Mouse (Mus musculus): ENCODE results near the gene Wbp4.
"Not testable (repeated sequence)": the region's sequence is repeated elsewhere in the genome, so short reads cannot be mapped to it uniquely, and the experiment has no call there.

The Wbp4 gene

GRCm38 (mm10) chr14:79506207-79506606 lies 24.9 kb upstream of the Wbp4 start:
- no peak for DNase-seq

DNA sequence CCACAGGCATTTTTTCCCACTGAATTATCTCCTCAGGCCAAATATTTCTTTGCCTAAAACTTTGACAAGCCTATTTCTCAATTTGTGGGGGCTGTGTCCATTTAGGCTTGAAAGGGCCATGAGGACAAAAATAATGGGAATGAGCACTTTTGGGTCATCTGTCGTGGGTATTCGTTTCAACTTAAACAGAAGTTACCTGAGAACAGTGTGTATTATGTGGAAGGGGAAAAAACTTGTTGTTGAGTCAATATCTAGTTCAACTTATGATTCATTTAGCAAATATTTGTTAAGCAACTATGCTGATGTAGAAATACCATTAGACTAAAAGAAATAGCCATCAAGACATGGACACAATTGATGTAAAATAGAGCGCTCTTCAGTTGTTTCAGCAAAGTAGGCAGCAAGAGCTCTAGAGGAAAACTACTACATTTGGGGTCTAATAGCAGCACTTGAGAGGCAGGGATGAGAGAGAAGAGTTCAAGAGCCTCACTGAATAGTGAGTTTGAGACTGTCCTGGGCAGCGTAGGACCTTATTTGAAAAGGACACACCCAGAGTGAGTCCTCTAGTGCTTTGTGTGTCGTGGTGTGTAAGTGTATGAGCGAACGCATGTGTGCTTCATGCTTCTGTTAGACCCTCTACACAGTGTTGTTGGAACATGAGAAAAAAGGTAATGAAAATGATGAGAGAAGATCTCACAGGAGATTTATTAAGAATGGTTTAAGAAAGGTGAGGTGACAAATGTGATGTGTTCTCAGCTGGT lies 23.1 kb upstream of the Wbp4 start:
- no peak for DNase-seq

GRCm38 (mm10) chr14:79503371-79504075 lies 22.2 kb upstream of the Wbp4 start:
- DNase-seq = peak in 1 of 2 experiments; percentile 28

DNA sequence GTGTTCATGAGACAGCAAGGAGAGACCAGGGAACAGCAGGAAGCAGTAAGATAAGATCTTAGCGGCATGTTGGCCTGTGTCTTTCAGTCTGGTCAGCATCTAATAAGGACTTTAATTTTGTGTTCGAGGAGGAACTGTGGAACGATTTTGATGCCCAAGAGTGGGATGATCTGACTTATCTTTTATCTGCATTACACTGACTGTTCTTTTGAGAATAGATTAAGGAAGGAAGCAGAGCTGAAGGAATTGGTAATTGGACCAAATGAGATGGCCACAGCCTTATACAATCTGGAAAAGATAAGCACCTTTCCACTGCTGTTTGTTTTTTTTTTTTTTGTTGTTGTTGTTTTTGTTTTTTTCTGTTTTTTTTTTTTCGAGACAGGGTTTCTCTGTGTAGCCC lies 19.4 kb upstream of the Wbp4 start:
- no peak for DNase-seq

DNA sequence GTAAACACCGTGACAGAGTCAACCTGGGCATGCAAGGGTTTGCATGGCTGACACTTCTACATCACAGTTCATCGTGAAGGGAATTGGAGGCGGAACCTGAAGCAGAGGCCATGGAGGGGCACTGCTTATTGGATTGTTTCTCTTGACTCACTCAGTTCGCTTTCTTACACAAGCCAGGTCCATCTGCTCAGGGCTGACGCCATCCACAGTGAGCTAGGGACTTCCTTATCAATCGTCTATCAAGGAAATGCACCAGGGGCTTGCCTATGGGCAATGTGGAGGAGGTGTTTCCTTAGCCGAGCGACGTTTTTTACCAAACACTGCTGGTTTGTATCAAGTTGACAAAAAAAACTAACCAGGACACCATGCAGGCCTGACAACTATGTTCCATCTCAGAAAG lies 18.0 kb upstream of the Wbp4 start:
- no peak for DNase-seq

DNA sequence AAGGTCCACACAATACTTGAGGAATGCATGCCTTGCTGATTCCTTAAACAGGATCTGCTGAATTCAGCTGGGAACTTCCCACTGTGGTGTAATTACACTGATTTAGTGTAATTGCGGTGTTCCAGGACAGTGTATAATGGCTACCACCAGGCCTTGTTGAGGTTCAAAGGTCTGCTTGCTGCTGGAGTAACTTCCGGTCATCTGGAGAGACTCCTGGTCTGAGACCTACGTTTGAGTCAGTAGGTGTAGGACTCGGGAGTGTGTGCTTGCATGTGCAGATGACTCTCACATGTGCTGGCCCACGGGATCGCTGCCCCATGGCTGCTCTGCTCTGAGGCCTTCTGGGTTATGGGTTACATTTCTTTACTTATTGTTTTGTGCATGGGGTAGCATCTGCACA lies 13.0 kb upstream of the Wbp4 start:
- no peak for DNase-seq

DNA sequence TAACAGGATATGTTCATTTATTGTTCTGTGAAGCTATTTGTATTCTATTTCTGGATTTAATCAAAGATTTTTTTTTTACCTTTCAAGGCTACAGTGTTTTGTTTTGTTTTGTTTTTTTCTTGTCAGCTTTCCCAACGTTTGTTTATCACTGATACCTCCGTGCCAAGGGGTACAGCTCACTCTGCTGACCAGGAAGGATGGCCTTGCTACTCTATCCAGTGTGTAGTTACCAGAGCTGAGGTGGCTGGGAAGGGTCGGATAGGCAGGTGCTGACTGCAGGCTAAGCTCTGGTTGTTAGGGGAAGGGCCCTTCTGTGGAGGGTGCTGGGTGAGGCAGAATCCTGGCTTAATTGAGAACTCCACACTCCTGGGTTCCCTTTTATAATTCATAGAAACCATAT lies 8.9 kb upstream of the Wbp4 start:
- DNase-seq = no peak

DNA sequence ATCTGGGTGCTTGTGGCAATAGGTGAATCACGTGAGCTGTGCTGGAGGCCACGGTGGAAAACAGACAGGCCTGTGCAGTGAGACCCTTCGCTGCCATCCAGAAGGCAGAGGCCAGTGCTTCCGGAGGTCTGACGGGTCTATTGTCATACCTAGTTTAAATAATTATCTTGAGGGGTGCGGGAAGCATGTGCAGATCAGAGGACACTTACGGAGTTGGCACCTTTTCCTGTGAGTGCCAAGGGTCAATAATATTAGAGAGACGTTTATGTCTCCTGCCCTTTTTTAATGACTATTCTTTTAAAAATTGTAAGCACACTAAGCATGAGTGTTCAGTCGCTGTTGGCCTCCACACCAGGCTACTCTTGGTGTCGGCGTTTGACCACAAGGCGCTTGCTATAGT lies 7.8 kb upstream of the Wbp4 start:
- no peak for DNase-seq

- peak in 1 of 2 experiments; percentile 13 for DNase-seq
Observed at GRCm38 (mm10) chr14:79488531-79488930, 7.2 kb upstream of the Wbp4 start.

DNA sequence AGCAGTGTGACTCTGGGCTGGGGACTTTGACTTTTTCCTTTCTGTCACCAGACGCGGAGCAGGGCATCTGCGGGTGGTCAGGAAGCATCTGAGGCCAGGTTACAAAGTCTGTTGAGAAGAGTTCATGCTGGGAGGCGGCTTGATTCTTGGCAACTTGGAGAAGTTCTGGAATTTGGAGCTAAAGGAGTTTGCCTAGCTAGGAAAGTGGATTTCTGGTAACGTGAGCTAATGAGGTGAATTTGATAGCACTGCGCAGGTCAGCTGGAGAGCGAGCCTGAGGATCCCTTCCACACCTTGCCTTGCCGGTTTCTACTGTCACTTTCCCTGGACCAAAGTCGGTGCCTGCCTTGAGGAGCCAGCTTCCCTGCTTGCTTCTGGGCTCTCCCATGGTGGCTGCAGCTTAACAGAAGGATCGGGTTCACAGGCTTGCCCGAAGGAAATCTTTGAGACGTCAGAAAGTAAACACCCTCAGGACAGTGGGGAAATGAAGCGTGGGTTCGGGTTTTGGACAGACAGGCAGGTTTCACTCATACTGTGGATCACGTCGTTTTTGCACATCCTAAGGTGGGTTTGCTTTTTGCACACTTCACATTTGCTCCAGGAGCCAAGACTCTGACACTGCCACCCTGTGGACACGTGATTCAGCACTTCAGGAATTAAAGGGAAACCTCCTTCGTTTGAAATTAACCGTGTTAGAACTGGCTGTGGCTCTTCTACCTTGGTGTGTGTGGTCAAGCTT lies 5.8 kb upstream of the Wbp4 start:
- DNase-seq = peak; percentile 78 to 79

DNA sequence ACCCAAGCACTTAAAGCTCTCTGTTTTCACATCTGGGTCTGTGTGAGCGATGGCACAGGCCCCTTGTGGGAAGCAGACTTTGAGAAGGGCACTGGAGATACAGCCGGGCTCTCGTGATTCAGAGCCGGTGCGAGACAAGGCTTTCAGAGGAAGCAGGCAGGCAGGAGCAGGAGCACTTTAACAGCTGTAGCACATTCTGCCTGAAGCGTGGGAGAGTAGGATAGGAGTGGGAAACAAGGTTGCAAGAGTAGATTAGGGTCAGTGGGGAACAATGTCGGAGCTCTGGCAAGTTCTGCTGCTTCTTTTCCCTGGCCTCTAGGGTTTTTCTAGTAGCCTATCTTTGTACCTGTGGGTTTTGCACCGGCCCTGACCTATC lies 5.3 kb upstream of the Wbp4 start:
- DNase-seq = peak in 1 of 2 experiments; percentile 11

DNA sequence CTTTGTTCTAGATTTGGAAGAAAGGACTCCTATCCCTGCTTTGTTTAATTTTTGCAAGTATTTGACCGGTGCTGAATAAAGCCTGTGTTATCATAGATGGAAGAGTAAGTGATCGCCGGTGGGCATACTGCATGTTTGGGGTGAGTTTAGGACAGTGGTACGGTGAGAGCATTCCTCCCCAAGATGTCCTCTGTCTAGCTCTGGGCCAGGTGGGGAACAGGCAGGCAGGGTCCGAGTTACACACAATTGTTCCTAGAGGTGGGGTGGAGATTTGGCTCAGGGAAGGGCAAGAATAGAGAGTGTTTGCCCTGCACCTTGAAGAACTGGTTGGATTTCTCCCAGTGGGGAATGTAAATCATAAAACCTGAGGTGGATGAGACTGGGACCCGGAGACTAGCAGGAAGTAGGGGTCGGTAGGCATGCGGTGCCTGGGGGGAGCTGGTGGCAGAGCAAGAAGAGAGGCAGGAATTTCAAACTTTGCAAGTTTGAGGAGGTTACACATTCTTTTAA lies 2.3 kb upstream of the Wbp4 start:
- DNase-seq = no peak

GRCm38 (mm10) chr14:79482747-79483355 lies 1.5 kb upstream of the Wbp4 start:
- peak; percentile 22 to 38 for DNase-seq

DNA sequence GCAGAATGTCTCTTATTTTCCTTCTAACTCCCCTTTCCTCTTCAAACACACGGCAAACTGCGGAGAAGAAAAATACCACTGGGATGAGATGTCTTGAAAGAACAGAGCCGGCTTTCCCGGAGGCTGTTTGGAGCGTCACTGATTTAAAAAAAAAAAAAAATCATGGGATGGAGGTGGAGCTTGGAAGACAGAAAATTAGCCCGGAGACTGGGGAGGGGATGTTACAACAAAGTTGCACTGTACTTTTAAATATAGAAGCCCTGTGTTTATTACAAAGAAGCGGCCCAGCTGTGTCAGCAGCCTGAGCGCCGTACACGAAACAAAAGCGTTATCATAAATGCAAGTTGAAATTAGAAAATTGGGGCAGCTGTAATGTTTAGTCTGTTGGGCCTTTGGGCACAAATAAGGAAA lies 936 bp upstream of the Wbp4 start:
- no peak for DNase-seq

GRCm38 (mm10) chr14:79480624-79481338 lies 539 bp downstream of the Wbp4 start, which contains the start of gene Elf1:
Gene Elf1 (plus strand): TSS chr14:79481194.
- DNase-seq = peak; percentile 98 to 99

GRCm38 (mm10) chr14:79473384-79473783 lies 7.9 kb downstream of the Wbp4 start:
- no peak for DNase-seq

DNA sequence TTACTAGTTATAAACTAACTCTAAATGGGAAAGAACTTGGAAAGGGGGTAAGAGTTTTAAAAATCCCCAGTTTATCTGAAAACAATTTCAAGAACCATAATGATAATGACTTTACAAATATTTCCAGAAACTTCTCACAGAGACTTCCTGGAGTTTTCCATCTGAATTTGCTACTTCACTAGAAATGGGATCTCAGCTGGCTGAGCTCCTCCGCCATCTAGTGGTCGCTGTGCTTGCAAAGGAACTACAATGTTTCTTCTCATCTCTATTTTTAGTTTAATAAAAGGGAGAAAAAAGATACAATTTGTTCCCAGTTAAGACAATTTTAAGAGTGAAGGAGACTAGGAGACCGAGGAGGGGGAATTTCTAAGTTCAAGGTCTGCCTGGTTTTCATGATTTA lies 13.7 kb downstream of the Wbp4 start:
- DNase-seq = peak; percentile 68 to 77

GRCm38 (mm10) chr14:79465623-79466022 lies 15.7 kb downstream of the Wbp4 start:
- no peak for DNase-seq

DNA sequence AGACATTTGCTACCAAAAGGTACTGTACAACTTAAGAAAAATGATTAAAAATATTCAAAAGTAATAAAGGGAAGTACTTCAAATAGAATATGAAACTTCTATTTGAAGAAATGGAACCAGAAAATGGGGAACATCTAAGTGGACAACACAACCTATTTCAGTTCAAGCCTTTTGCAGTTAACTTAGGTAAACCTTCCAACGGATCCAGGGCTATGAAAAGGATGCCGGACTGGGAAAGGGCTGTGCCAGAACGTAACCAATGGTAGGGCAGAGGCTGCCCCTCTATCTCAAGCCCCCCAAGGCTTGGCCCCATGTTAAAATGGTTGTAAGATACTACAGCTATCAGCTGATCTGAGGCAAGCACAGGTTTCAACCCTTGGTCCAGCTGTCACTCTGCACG lies 20.3 kb downstream of the Wbp4 start:
- no peak for DNase-seq

GRCm38 (mm10) chr14:79460401-79460800 lies 20.9 kb downstream of the Wbp4 start:
- no peak for DNase-seq

GRCm38 (mm10) chr14:79452591-79452934 lies 28.8 kb downstream of the Wbp4 start:
- DNase-seq = not testable (repeated sequence)

All from cerebellum, postnatal 14 days (tissue).